Mouse (Mus musculus) naive thymus-derived CD4-positive, alpha-beta T cell, adult 2 months (primary cell): ENCODE measurements around the gene Ttc12.

Experiments used
- DNase-seq: peaks from one replicate; pipeline ENCODE4 v3.0.0-alpha.2; 2011; ENCODE audit warnings: low read depth

The Ttc12 gene

DNA sequence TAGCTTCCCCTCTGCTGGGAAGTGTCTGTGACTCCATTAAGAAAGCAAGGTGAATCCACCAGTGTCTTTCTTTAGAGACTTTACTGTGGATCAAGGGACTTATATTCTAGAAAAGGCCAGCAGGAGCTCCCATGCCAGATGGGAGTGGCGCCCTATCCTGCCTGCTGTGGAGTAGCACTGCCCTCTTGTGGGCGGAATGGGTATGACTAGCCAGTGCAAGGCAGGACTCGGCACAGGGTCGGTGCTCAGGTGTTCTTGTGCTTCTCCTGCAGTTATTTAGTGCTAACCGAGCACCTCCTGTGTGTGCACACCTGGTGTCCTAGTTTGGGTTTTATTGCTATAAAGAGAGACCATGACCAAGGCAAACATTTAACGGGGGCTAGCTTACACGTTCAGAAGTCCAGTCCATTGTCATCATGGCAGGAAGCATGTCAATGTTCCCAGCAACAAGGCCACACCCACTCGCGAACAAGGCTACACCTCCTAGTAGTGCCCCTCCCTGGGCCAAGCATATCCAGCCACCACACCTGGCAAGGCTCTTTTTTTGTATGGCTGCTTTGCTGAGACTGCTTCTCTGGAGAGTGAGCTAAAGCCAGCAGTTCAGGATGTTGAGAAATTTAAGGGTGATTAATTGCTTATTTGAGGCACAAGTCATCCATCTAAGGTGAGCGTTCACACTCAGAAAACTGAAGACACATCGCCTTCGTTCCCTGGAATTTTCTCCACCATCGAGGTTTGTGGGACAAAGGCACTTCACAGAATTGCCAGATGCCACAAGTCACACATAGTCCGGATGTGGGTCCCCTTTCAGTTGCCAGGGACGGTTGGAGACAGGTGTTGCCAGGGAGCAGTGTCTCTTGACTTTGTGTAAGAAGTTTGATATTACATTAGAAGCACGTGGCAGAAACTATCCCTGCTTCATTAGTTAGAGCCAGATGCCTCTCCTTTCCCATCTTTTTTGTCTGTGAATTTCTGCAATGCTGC, 3.2 kb upstream of the Ttc12 start:
- peak; percentile 75 for DNase-seq

DNA sequence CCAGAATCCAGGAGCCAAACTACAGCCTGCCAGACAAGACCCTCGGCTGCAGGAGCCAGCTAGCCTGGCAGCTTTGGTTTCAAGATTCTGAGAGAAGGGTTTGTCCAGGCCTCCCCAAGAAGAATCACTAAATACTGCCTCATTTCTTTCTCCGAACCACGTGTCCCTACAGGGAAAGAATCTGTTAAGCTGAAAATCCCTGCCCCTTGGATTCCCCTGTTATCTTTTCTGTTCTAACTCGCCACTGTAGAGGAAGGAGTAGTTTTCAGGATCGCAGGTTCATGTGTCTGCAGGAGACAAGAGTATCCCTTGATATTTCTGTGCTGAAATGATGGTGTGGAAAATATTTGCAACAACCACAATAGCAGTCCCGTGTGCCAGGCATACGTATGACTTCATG, 2.2 kb upstream of the Ttc12 start:
- no peak for DNase-seq

- no peak for DNase-seq
These were observed 1.6 kb upstream of the Ttc12 start for GRCm38 (mm10) chr9:49487657-49487943.

DNA sequence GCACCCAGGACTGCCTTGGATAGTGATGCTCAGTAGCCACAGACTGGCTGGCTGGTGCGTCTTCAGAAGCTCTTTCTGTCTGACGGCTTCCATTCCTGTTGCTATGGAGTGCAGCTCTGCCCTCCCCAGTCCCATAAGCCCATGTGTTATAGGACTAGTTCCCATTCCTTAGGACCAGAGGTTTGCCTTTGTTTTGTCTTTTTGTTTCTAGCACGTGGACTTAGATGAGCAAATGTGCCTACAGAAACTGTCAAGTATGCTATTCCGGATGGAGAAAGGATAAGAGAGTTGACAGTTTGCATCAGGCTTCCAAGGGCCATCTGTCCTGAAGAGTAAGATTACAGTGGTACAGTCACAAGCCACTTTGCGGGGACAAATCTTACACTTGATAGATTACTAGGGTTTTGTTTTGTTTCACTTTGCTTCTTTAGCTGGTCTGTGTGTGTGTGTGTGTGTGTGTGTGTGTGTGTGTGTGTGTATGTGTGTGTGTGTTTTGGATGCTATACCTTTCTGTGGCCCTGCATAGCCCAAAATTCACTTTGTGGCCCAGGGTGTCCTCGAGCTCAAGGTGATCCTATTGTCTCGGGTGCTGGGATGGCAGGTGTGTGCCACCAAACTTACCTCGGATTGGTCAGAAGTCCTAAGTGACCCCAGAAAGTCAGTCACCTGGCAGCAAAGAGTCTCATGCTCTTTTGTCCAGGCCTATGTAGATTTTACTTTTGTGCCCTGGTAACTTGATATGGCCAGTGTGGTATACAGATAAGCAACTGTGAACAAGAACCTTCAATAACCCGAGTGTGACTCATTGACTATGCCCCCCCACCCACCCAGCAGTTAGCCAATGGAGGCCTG, 1.0 kb upstream of the Ttc12 start:
- DNase-seq, result no peak

DNA sequence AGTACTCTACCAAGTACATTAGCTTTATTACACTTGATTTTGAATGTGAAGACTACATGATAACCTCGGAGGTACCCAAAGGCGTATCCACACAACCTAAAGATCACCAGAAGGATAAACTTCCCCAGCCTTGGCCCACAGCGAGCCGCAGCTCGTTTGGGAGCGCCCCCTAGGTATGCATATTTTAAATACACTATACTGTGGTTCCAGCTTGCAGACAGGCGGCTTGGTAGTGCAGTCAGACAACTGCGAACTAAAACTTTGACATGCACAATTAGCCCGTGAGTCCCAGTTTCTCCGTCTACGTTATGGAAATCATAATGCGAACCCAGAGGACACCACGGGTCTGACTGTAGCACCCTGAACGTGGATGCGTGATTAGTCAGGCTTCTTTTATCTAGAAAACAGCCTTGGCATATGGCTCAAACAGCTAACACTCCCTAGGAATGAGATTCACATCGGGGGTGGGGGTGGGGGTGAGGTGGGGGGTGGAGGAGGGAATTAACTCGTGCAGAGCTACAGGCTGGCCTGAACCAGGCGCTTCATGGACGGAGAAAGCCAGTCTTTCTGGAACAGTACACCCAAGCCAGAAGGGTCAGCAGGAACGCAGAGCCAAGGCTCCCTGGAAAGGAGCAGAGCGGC, 654 bp downstream of the Ttc12 start:
- DNase-seq, result peak; percentile 34

DNA sequence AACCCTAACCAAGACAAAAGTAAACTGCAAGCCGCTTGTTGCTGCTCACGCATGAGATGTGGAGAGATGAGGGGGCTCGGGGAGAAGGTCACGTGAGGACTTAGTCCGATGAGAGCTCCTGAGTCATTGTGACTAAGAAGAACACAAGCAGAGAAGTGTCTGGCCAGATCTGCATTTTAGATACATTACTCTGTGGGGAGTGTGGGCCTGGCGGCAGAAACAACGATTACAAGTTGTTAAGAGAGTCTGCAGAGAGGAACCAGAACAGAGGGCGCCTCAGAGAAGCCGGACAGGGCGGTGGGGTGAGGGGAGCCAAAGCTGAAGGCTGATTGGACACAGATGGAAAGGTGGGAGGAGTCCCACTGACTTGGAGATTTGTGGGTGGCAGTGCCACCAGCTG, 2.7 kb downstream of the Ttc12 start:
- DNase-seq, result no peak

- no peak for DNase-seq
These were observed 13.9 kb downstream of the Ttc12 start for GRCm38 (mm10) chr9:49472126-49472525.

DNA sequence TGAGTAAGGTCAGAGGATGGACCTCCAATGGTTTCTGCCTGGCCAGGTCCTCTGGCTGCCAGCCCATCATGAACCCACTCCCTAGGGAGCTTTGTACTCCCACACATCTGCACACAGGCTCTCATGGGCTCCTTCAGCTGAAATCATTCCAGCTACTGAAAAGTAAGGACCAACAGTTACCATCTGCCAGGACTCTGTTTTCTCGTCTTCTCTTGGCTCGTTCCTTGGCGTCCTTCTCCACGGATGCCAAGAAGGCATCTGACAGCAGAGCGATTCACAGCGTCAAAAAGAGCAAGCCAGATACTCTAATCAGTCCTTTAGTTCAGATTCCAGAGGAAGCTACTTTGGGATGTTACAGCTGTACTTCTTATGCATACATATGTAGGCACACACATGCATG, 15.1 kb downstream of the Ttc12 start:
- no peak for DNase-seq

GRCm38 (mm10) chr9:49470006-49470405, 16.0 kb downstream of the Ttc12 start:
- no peak for DNase-seq

- no peak for DNase-seq
These were observed 29.9 kb downstream of the Ttc12 start for GRCm38 (mm10) chr9:49456136-49456535.

- no peak for DNase-seq
These were observed 33.6 kb downstream of the Ttc12 start for GRCm38 (mm10) chr9:49452396-49452795.

DNA sequence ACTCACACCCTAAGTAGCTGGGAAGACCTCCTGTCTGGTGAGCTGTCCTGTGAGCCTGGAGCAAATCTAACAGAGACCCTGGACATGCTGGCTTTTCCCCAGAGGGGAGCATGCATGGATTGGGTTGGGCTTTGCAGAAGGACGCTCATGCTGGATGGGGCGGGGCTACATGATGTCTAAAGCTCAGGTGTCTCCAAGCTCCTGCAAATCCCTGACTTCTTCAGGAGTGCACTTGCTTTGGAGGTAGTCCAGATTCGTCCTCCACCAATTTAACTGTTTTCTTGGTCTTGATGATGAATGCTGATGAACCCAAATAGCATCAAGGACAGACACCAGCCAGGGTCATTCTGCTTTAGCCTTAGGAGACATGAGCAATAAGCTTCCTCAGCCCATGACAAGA, 35.5 kb downstream of the Ttc12 start:
- DNase-seq, result no peak

DNA sequence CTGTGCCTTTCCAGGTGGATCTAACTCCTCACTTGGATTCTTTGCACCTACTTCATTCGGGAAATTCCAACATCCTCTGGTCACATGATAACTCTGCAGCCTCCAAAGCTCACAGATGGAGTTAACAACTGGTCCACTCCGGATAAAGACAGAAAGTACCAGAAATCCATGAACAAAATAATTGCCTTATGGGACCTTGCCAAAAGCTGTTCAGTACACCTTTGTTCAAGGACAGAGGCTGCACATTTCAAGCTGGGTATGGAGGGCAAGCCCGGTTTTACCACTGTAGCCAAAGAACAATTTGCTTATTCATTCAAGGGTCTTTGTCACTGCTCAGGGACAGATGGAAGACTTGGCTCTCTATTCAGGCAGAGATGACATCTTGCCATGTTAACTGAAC, 43.4 kb downstream of the Ttc12 start:
- DNase-seq, result no peak

- no peak for DNase-seq
These were observed 58.5 kb downstream of the Ttc12 start for GRCm38 (mm10) chr9:49427478-49427877.

DNA sequence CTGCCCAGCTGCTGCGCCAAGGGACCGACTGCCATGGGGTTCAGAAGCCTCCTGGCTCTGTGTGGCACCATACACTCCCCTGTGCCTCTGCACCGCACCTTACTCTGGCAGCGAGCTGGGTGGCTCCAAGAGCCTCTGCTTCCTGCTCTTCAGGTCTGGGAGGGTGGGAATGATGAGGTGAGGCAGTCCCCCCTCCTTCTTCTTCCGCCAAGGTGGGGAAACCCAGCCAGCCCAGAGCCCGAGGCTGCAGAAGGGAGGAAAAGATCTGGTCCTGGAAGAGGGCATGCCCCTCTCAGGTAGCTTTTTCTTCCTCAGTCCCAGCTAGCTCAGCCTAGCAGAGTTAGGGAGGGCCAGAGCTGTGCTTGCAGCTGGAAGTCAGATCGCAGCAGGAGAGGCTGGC, 59.1 kb downstream of the Ttc12 start, which contains the start of gene Ankk1:
Ankk1 (minus strand) TSS at position 101 of the 400 bp plus-strand sequence.
- DNase-seq, result no peak

DNA sequence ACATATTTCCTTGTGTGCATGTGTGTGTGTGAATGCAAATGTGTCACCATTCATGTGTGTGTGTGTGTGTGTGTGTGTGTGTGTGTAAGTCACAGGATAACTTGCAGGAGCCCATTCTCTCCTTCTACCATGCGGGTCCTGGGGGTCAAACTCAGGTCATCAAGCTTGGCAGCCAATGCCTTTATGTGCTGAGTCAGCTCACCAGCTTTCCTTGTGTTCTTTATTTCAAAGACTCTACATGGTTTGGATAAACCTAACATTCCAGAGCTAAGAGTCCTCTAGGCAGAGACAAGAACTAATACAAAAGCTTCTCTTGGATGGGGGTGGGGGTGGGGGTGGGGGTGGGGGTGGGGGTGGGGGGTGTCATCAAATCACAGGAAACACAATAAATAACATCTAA, 60.4 kb downstream of the Ttc12 start:
- DNase-seq, result no peak

- no peak for DNase-seq
These were observed 62.2 kb downstream of the Ttc12 start for GRCm38 (mm10) chr9:49423866-49424265.

DNA sequence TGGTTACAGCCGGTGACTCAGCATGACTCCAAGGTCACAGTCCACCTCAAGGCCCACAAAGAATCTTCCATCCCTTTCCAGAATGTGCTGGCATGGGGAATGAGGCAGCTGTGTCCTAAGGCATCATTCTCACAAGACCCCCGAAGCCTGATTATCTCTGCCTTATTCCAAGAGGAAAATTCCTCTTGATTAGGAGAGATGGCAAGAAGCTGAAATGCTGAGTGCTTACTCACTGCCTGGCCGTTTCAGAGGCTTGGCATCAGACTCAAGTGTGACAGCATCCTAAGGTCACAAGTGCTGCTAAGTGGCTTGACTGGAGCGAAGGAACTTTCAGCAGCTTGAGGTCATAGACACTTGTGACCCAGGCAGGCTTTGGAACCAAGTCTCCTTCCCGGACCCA, 75.4 kb downstream of the Ttc12 start:
- no peak for DNase-seq

DNA sequence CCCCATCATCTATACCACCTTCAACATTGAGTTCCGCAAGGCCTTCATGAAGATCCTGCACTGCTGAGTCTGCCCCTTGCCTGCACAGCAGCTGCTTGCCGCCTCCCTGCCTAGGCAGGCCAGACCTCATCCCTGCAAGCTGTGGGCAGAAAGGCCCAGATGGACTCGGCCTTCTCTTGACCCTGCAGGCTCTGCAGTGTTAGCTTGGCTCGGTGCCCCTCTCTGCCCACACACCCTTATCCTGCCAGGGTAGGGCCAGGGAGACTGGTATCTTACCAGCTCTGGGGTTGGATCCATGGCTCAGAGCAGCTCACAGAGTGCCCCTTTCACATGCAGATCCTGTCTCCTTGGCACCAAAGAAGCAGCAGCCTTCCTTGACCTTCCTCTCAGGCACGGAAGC, 79.0 kb downstream of the Ttc12 start:
- DNase-seq, result no peak

DNA sequence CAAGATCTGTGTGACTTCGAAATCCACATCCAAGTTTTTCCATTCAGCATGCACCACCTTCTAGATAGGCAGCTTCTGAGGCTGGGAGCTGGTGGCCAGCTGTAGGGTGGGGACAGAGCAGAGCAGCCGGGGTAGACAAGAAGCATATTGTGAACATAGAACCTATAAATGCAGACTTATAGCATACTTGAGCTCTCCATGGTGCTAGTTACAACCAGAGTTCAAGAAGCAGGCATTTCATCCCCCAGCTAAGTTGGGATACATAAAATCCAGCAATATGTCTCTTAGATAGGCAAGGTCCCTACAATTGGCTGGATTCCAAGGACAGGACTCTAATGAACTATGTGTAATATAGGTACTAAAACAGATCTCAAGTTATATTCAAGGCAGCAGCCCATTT, 82.3 kb downstream of the Ttc12 start:
- no peak for DNase-seq

- DNase-seq, result no peak
These were observed 90.0 kb downstream of the Ttc12 start for GRCm38 (mm10) chr9:49396006-49396405.

DNA sequence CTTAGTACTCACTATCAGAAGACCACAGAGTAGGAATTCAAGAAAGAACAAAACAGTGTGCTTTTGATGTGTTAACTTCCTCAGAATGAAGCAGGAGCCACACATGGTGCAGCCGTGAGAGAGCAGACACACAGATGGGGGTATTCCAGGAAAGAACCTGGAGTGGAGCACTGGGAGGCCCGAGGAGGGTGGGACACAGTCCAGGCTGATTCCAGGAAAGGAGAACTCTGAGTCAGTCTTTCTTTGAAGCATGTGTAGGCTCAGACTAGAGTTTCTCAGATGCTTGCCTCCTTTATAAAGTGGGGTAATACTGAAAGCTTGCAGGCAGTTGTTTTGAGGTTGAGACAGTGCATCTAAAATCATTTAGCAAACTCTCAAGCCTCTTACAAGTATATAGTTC, 93.8 kb downstream of the Ttc12 start:
- no peak for DNase-seq
